Mouse (Mus musculus) hindbrain, embryonic 10.5 days (tissue): Measurements from ENCODE around the gene Timd2. TPM values are rescaled to one million over a fixed set of nuclear protein-coding genes. Genes with fewer than 3 reads are reported as not detected.
"Not testable (repeated sequence)": the region's sequence is repeated elsewhere in the genome, so short reads cannot be mapped to it uniquely, and the experiment has no call there.

Experiments
- DNase-seq: peaks from one replicate; pipeline ENCODE4 v3.0.0-alpha.2; 2017; ENCODE audit warnings: low spot score
- H3K27ac ChIP-seq: fragments of 300-500 bp; sonication (generic); 2 replicates; pipeline ENCODE4 v1.5.1; 2016; ENCODE audit warnings: mild to moderate bottlenecking, moderate library complexity
- H3K27me3 ChIP-seq: fragments of 300-500 bp; sonication (generic); 2 replicates; pipeline ENCODE4 v1.6.1; 2016; ENCODE audit warnings: mild to moderate bottlenecking; ENCODE audit not compliant: poor library complexity, insufficient read depth, severe bottlenecking
- H3K36me3 ChIP-seq: fragments of 300-500 bp; sonication (generic); 2 replicates; pipeline ENCODE4 v1.6.1; 2016; ENCODE audit warnings: mild to moderate bottlenecking, moderate library complexity
- H3K4me1 ChIP-seq: fragments of 300-500 bp; sonication (generic); replicated peaks from 2 replicates; pipeline ENCODE4 v1.6.1; 2016; ENCODE audit warnings: mild to moderate bottlenecking
- H3K4me3 ChIP-seq: fragments of 300-500 bp; sonication (generic); 2 replicates; pipeline ENCODE4 v1.5.1; 2016; ENCODE audit warnings: mild to moderate bottlenecking, moderate library complexity
- H3K9me3 ChIP-seq: fragments of 300-500 bp; sonication (generic); 2 replicates; pipeline ENCODE4 v1.6.1; 2016; ENCODE audit warnings: mild to moderate bottlenecking, moderate library complexity
- WGBS: fragments of 180-500 bp; shearing (Covaris S2); methylation state at CpG from one replicate; pipeline ENCODE4 v1.1.7; 2016; 5-methylcytosine and 5-hydroxymethylcytosine counted together
- polyA plus RNA-seq: library from polyadenylated mRNA; unstranded; fragments of >200 nt; fragmentation: Nextera tagmentation; extraction: Ambion mirVana; gene quantifications from 2 replicates; pipeline ENCODE4 v1.2.1, GENCODE M21; 2016

Gene Timd2
- polyA plus RNA-seq, 1 experiment from 2014 or later = 0.12 TPM

GRCm38 (mm10) chr11:46698278-46698655, 8.6 kb downstream of the Timd2 start:
- no peaks in the 10 kb centered on the region for H3K9me3 ChIP-seq
- no peaks in the 10 kb centered on the region for H3K36me3 ChIP-seq
- H3K4me3 ChIP-seq = no peak overlapping the region
- no peaks in the 10 kb centered on the region for H3K27me3 ChIP-seq
- H3K4me1 ChIP-seq = no peaks in the 10 kb centered on the region
- no peak for DNase-seq
- no peak overlapping the region for H3K27ac ChIP-seq
- 90% methylated on average over 6 of the region's 6 CpGs for WGBS

GRCm38 (mm10) chr11:46697433-46698277, 9.2 kb downstream of the Timd2 start:
- H3K4me1 ChIP-seq = no peaks in the 10 kb centered on the region
- no peak for DNase-seq
- H3K9me3 ChIP-seq = no peaks in the 10 kb centered on the region
- no peaks in the 10 kb centered on the region for H3K36me3 ChIP-seq
- no peak overlapping the region for H3K4me3 ChIP-seq
- no peaks in the 10 kb centered on the region for H3K27me3 ChIP-seq
- no peak overlapping the region for H3K27ac ChIP-seq
- 84% methylated on average over 5 of the region's 5 CpGs for WGBS

DNA sequence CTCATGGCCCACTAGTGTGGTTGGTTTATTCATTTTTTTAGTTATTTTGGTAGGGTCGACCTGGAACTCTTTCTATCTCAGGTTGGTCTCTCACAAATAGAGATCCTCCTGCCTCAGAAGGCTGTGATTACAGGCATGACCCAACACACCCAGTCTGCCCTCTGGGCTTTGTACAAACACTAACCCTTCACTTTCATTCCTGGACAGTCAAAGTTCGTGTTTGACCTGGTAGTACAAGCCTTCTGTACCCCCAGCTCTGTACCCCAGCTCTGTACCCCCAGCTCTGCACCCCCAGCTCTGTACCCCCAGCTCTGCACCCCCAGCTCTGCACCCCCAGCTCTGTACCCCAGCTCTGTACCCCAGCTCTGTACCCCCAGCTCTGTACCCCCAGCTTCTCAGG, 11.0 kb downstream of the Timd2 start:
- DNase-seq, H3K9me3 ChIP-seq: not testable (repeated sequence)
- 85% methylated on average over 2 of the region's 2 CpGs for WGBS

DNA sequence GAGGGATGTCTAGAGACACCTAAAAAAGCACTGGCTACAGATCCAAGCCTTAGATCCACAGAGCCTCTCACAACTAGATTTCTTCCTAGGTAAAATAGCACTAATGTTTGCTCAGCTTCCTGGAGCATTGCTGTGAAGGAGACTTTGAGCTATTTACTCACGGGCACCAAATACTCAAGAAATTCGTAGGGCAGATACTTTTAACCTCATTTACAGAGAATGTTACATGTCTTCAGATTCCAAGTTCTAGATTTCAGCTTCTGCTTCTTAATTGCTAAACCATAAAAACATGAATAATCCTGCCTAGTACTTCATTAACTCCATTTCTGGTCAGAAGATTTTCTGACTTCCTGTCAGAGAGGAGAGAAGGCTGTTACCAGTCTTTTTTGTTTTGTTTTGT, 16.7 kb downstream of the Timd2 start:
- Histone ChIP-seq H3K36me3 (no peaks in the 10 kb centered on the region), H3K9me3 (no peaks in the 10 kb centered on the region), H3K27me3 (no peaks in the 10 kb centered on the region), H3K4me1 (no peaks in the 10 kb centered on the region), H3K4me3 (no peak overlapping the region), H3K27ac (no peak overlapping the region)
- DNase-seq = no peak
- WGBS = 84% methylated on average over 2 of the region's 2 CpGs

More for the DNA sequence above, 11.0 kb downstream of the Timd2 start:
- H3K27ac ChIP-seq, H3K4me3 ChIP-seq, H3K4me1 ChIP-seq, H3K36me3 ChIP-seq, H3K27me3 ChIP-seq: not testable (repeated sequence)

- no peak for DNase-seq
- Histone ChIP-seq H3K4me1 (no peaks in the 10 kb centered on the region), H3K9me3 (no peaks in the 10 kb centered on the region), H3K4me3 (no peak overlapping the region), H3K27me3 (no peaks in the 10 kb centered on the region), H3K36me3 (no peaks in the 10 kb centered on the region), H3K27ac (no peak overlapping the region)
- WGBS = 77% methylated on average over 4 of the region's 4 CpGs
These were observed 23.1 kb downstream of the Timd2 start for GRCm38 (mm10) chr11:46683723-46684122.

DNA sequence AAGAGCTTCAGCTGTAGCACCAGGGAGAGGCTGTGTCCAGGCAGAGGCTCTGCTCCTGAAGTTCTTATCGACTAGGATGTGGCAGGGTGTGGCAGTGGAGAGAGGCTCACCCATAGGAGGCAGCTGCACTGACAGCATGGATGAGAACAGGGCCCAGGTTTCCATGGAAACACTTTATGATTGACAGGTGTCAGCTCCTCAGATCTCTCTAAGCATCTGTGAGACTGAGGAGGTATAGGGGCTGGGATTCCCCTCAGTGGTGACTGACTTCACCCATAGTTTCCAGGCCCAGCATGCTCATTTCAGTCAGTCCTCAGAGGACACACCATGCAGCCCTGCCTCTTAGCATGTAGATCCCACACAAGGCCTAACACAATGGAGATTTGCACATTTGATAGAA, 24.0 kb downstream of the Timd2 start:
- Histone ChIP-seq H3K9me3 (no peaks in the 10 kb centered on the region), H3K4me3 (no peak overlapping the region), H3K4me1 (no peaks in the 10 kb centered on the region), H3K36me3 (no peaks in the 10 kb centered on the region), H3K27me3 (no peaks in the 10 kb centered on the region), H3K27ac (no peak overlapping the region)
- DNase-seq = no peak
- WGBS = 86% methylated on average over 1 of the region's 1 CpGs

- H3K36me3 ChIP-seq = no peaks in the 10 kb centered on the region
- no peaks in the 10 kb centered on the region for H3K27me3 ChIP-seq
- WGBS = 71% methylated on average over 2 of the region's 2 CpGs
- H3K4me3 ChIP-seq = no peak overlapping the region
- no peaks in the 10 kb centered on the region for H3K4me1 ChIP-seq
- H3K27ac ChIP-seq = no peak overlapping the region
- H3K9me3 ChIP-seq = no peaks in the 10 kb centered on the region
- no peak for DNase-seq
These were observed 38.9 kb downstream of the Timd2 start for GRCm38 (mm10) chr11:46667938-46668337.

DNA sequence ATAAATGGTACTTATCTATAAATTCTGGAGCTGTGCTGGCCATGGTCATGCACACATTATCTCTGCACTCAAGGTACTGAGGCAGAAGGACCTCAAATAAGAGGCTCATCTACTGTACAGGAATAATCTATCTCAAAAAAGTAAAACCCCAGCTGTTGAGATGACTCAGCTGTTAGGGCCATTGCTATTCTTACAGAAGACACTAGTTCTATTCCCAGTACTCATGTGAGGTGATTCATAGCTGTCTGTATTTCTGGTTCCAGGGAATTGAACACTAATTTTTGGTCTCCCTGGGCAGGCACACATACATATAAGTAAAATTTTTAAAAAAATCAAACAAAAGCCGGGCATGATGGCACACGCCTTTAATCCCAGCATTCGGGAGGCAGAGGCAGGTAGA, 39.8 kb downstream of the Timd2 start:
- Histone ChIP-seq H3K4me3 (no peak overlapping the region), H3K27me3 (no peaks in the 10 kb centered on the region), H3K4me1 (no peaks in the 10 kb centered on the region), H3K9me3 (no peaks in the 10 kb centered on the region), H3K36me3 (no peaks in the 10 kb centered on the region), H3K27ac (no peak overlapping the region)
- WGBS = 92% methylated on average over 3 of the region's 3 CpGs
- DNase-seq = no peak

GRCm38 (mm10) chr11:46665599-46666522, 41.0 kb downstream of the Timd2 start:
- no peaks in the 10 kb centered on the region for H3K36me3 ChIP-seq
- no peak overlapping the region; the same call in 1 of the 2 replicates for H3K27ac ChIP-seq
- peak; percentile 42 for DNase-seq
- H3K27me3 ChIP-seq = no peaks in the 10 kb centered on the region
- no peak overlapping the region for H3K4me3 ChIP-seq
- H3K9me3 ChIP-seq = no peaks in the 10 kb centered on the region
- H3K4me1 ChIP-seq = no peaks in the 10 kb centered on the region
- 71% methylated on average over 6 of the region's 6 CpGs for WGBS

DNA sequence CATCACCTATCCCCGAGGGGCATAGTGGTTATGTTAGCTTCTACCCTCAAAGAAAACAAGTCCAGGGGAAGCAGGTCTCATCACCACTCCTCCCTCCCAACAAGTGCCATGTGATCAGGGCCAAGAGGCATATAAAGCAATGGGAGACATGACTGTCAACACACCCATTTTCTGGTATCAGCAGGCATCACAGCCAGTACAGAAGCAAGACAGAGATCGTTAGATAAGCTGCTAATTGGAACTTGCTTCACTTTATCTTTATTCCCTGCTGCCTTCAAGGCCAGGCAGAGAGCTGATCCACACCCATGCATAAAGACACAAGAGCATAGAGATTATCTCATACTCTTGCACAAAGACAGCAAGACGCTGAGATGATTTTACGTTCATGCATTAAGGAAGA, 43.6 kb downstream of the Timd2 start:
- no peaks in the 10 kb centered on the region for H3K27me3 ChIP-seq
- no peak overlapping the region for H3K27ac ChIP-seq
- 76% methylated on average over 4 of the region's 4 CpGs for WGBS
- no peak for DNase-seq
- no peak overlapping the region for H3K4me3 ChIP-seq
- H3K4me1 ChIP-seq = no peaks in the 10 kb centered on the region
- H3K36me3 ChIP-seq = no peaks in the 10 kb centered on the region
- H3K9me3 ChIP-seq = no peaks in the 10 kb centered on the region

GRCm38 (mm10) chr11:46652476-46652875, 54.4 kb downstream of the Timd2 start:
- no peaks in the 10 kb centered on the region for H3K36me3 ChIP-seq

DNA sequence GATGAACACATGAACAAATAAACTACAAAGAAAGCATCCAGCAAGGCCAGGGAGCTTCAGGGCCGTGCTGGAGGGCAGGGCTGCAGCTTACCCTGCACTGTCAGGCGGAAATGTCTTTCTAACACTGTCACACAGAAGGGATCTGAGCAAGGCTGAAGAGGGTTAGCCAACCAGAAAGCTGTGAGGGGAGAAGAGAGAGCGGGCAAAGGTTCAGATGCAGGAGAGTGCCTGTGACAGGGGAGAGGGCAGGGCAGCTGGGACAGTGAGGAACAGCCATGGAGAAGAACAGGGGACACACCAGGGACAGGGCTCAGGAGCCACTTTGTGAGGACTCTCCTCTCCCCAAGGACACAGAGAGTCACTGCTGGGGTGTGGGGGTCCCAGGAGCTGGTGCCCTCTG, 57.2 kb downstream of the Timd2 start:
- DNase-seq, H3K36me3 ChIP-seq, H3K4me3 ChIP-seq, H3K4me1 ChIP-seq, H3K27me3 ChIP-seq, H3K9me3 ChIP-seq, H3K27ac ChIP-seq: not testable (repeated sequence)
- WGBS = 41% methylated on average over 3 of the region's 3 CpGs

More at GRCm38 (mm10) chr11:46652476-46652875, 54.4 kb downstream of the Timd2 start:
- Histone ChIP-seq H3K27me3 (no peaks in the 10 kb centered on the region), H3K27ac (no peak overlapping the region), H3K4me1 (no peaks in the 10 kb centered on the region; the same call in 1 of the 2 replicates), H3K9me3 (no peaks in the 10 kb centered on the region), H3K4me3 (no peak overlapping the region)
- WGBS = 83% methylated on average over 3 of the region's 3 CpGs
- DNase-seq = no peak

DNA sequence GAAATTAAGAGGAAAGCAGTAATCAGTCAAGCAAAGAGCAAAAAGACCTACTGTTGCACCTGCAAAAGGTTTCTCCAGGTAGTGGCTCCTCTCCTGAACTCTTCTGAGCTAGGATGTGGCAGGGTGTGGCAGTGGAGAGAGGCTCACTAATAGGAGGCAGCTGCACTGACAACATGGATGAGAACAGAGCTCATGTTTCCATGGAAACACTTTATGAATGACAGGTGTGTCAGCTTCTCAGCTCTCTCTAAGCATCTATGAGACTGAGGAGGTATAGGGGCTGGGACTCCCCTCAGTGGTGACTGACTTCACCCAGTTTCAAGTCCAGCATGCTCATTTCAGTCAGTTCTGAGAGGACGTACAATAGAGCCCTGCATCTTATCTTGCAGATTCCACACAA, 62.0 kb downstream of the Timd2 start:
- no peaks in the 10 kb centered on the region for H3K9me3 ChIP-seq
- whole genome bisulfite sequencing = 87% methylated on average over 1 of the region's 1 CpGs
- no peaks in the 10 kb centered on the region; the same call in 1 of the 2 replicates for H3K4me1 ChIP-seq
- no peaks in the 10 kb centered on the region for H3K27me3 ChIP-seq
- no peak for DNase-seq
- H3K36me3 ChIP-seq = no peaks in the 10 kb centered on the region
- no peak overlapping the region for H3K4me3 ChIP-seq
- no peak overlapping the region for H3K27ac ChIP-seq
